Mouse (Mus musculus) spleen, adult 2 months (tissue): ENCODE measurements at regions not wholly inside any gene's neighbourhood (a gene's known extent, or its start where the extent isn't known, plus 50 kb on each side); places are given as distances from the start of the nearest gene placed in this dataset.

ENCODE experiments used
- DNase-seq, 2 experiments: peaks; one replicate each; pipeline versions ENCODE4 v3.0.0 to v3.0.0-alpha.2; 2012 to 2021; ENCODE audit warnings: low spot score in 2 of 2, low read depth in 1 of 2
- H3K27ac ChIP-seq: fragments of 200-500 bp; 2 replicates; pipeline ENCODE4 v1.5.1; 2012; ENCODE audit warnings: low read length, inconsistent platforms; ENCODE audit not compliant: insufficient read depth
- H3K27me3 ChIP-seq: fragments of 200-500 bp; 2 replicates; pipeline ENCODE4 v1.6.1; 2012; ENCODE audit warnings: mild to moderate bottlenecking, moderate library complexity, low read length, inconsistent platforms; ENCODE audit not compliant: control insufficient read depth, insufficient read depth
- H3K36me3 ChIP-seq: fragments of 200-500 bp; 2 replicates; pipeline ENCODE4 v1.6.1; 2012; ENCODE audit warnings: mild to moderate bottlenecking, low read length, inconsistent platforms; ENCODE audit not compliant: control insufficient read depth, insufficient read depth
- H3K4me1 ChIP-seq: fragments of 200-500 bp; 2 replicates; pipeline ENCODE4 v1.6.1; 2011; ENCODE audit warnings: inconsistent platforms; ENCODE audit not compliant: control insufficient read depth, insufficient read depth, insufficient read length
- H3K4me3 ChIP-seq: fragments of 200-500 bp; 2 replicates; pipeline ENCODE4 v1.5.1; 2011; ENCODE audit warnings: mild to moderate bottlenecking, inconsistent platforms; ENCODE audit not compliant: insufficient read depth, insufficient read length; ENCODE audit errors: extremely low read depth
- CTCF ChIP-seq: fragments of 200-500 bp; IDR thresholded peaks from 2 replicates; pipeline ENCODE4 v1.5.1; 2011; ENCODE audit warnings: mild to moderate bottlenecking, inconsistent platforms; ENCODE audit not compliant: insufficient read depth, insufficient read length, insufficient replicate concordance; ENCODE audit errors: extremely low read depth
- POLR2A ChIP-seq: fragments of 200-500 bp; IDR thresholded peaks from 2 replicates; pipeline ENCODE4 v1.6.1; 2011; ENCODE audit warnings: low read depth, low read length, inconsistent platforms
- WGBS: fragments of 180-500 bp; shearing (Covaris S2); methylation state at CpG from one replicate; pipeline ENCODE4 v1.1.7; 2018; 5-methylcytosine and 5-hydroxymethylcytosine counted together

- DNase-seq = no peak
- 95% methylated on average over 3 of the region's 3 CpGs for WGBS
Measured at GRCm38 (mm10) chr5:45943970-45944369, 86.6 kb upstream of the Lcorl start.

GRCm38 (mm10) chr5:45932970-45933369 is 75.6 kb upstream of the Lcorl start:
- 85% methylated on average over 4 of the region's 4 CpGs for WGBS
- no peak overlapping the region for H3K27ac ChIP-seq
- H3K36me3 ChIP-seq = no peaks in the 10 kb centered on the region
- no peak overlapping the region for H3K4me3 ChIP-seq
- no peaks in the 10 kb centered on the region for H3K4me1 ChIP-seq
- TF ChIP-seq POLR2A (no peak), CTCF (no peak)
- no peak for DNase-seq
- H3K27me3 ChIP-seq = no peaks in the 10 kb centered on the region

More at GRCm38 (mm10) chr5:45943970-45944369, 86.6 kb upstream of the Lcorl start:
- no peak for TF ChIP-seq CTCF
- TF ChIP-seq POLR2A = no peak
- Histone ChIP-seq H3K36me3 (no peaks in the 10 kb centered on the region), H3K4me1 (no peaks in the 10 kb centered on the region), H3K27me3 (no peaks in the 10 kb centered on the region; the same call in 1 of the 2 replicates), H3K27ac (no peak overlapping the region), H3K4me3 (no peak overlapping the region)

- WGBS = 87% methylated on average over 2 of the region's 2 CpGs
- H3K4me1 ChIP-seq = peaks cover 3% of the 10 kb centered on the region; the same call in 1 of the 2 replicates
- TF ChIP-seq CTCF (no peak), POLR2A (no peak)
- H3K27me3 ChIP-seq = no peaks in the 10 kb centered on the region
- H3K27ac ChIP-seq = no peak overlapping the region
- H3K4me3 ChIP-seq = no peak overlapping the region
- no peaks in the 10 kb centered on the region for H3K36me3 ChIP-seq
- DNase-seq = no peak
Measured at GRCm38 (mm10) chr5:45931252-45931651, 73.8 kb upstream of the Lcorl start.

- WGBS = 3% methylated on average over 9 of the region's 9 CpGs
- H3K27ac ChIP-seq = peak overlapping the region; percentile 42; the same call in 1 of the 2 replicates
- H3K36me3 ChIP-seq = no peaks in the 10 kb centered on the region
- peaks cover 3% of the 10 kb centered on the region for H3K4me1 ChIP-seq
- H3K27me3 ChIP-seq = no peaks in the 10 kb centered on the region
- peak; percentile 10 to 11 for DNase-seq
- TF ChIP-seq POLR2A (no peak), CTCF (no peak)
- peak overlapping the region; percentile 16; the same call in 1 of the 2 replicates for H3K4me3 ChIP-seq
Measured at GRCm38 (mm10) chr5:45925879-45926410, 68.5 kb upstream of the Lcorl start.

- no peak overlapping the region for H3K27ac ChIP-seq
- no peak overlapping the region for H3K4me3 ChIP-seq
- H3K36me3 ChIP-seq = no peaks in the 10 kb centered on the region
- TF ChIP-seq POLR2A = no peak
- no peak for TF ChIP-seq CTCF
- no peak for DNase-seq
- WGBS = 86% methylated on average over 3 of the region's 3 CpGs
- H3K4me1 ChIP-seq = peaks cover 3% of the 10 kb centered on the region
- H3K27me3 ChIP-seq = no peaks in the 10 kb centered on the region
Measured at GRCm38 (mm10) chr5:45923907-45924594, 66.6 kb upstream of the Lcorl start.
